Mouse (Mus musculus) granulocyte monocyte progenitor cell, adult 5-6 weeks (primary cell): ENCODE measurements at regions not wholly inside any gene's neighbourhood (a gene's known extent, or its start where the extent isn't known, plus 50 kb on each side); places are given as distances from the start of the nearest gene placed in this dataset.

Experiments used
- ATAC-seq: replicated peaks from 2 replicates; pipeline ENCODE4 v1.8.0; 2016; ENCODE audit warnings: mild to moderate bottlenecking, moderate TSS enrichment, inconsistent platforms; ENCODE audit not compliant: poor library complexity, severe bottlenecking

DNA sequence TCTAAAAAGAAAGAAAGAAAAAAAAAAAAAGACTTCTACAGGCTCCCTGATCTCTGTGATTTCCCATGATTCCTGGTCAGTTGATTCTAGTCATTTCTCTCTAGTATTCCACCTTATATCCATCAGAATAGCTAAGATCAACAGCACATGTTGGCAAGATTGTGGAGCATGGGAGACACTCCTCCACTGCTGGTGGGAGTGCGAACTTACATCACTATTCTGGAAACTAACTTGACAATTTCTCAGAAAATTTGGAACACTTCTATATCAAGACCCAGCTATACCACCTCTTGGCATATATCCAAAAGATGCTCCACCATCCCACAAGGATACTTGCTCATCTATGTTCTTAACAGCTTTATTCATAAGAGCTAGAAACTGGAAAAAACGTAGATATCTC is 3266.0 kb upstream of the Lrrc6 start:
- no peak for ATAC-seq

DNA sequence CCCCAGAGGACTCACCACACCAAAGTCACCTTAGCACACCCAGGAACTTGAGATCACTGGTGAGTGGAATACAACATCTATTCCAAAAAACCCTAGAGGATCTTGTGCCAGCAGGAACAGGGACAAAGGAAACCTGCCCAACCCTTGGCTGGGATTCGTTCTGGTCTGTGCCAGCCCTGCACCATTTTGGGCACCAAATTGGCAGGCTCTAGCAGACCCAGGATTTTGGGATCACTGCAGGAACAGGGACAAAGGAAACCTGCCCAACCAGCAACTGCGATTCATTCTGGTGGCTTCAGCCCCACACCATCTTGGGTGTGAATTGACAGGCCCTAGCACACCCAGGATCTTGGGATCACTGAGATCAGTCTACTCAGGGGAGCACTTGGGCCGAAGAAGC is 3251.9 kb upstream of the Lrrc6 start:
- no peak for ATAC-seq

DNA sequence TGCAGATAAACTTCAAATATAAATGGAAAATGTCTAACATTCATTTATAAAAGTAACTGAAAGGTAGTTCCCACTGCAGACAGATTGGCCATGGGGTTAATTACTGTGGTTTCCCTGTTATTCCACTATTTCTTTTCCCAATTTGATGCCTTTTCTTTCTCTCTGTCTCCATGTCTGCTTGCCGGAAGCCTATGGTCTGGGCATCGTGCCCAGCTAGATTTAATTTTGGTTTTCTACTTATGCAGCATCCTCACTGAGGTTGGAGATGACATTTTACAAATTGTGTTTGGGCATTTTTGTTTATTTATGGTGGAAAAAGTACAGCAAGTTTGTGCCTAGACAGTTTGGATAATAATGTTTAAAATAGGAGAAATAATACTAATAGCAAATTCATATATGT is 3214.0 kb upstream of the Lrrc6 start:
- no peak for ATAC-seq

DNA sequence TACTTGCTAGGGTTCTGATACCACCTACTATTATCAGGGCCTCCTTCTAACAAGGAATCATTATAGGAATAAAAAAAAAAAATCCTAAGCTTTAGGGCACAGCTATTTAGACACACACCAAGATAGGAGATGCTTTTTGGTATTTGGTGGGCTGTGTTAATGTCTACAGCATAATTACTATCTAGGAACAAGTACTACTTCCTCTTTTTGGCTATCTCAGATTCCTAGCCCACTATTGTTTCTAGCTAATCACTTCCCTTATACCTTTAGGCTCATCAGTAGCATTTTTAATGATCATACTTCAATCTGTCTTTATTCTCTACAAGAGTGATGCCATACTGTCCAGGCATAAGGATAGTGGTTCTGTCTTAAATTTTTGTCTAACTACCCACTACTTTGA is 3213.2 kb upstream of the Lrrc6 start:
- peak; percentile 68 for ATAC-seq

DNA sequence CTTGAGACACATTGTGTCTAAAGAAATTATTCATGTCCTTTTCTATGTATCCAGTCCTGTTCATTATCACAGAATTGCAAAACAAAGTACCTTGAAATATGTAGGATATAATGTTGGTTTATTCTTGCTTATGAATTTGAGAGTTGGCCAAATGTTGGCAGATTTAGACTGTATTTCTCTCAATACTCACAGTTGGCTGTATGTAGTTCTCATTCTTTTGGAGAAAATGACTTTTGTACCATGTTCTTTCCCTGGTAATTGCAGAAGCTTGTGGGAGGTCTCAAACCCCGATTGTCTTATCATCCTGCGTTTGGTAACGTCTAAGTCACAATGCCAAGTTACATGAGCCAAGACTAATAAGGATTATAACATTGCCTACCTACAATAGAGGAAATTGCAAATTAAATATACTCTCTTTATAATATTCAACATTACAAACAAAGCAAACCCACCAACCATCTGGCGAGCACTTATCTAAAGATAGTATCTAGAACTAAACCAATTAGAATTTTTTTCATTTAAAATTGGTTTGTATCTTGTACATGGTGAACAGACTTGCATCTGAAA is 3195.0 kb upstream of the Lrrc6 start:
- no peak for ATAC-seq

DNA sequence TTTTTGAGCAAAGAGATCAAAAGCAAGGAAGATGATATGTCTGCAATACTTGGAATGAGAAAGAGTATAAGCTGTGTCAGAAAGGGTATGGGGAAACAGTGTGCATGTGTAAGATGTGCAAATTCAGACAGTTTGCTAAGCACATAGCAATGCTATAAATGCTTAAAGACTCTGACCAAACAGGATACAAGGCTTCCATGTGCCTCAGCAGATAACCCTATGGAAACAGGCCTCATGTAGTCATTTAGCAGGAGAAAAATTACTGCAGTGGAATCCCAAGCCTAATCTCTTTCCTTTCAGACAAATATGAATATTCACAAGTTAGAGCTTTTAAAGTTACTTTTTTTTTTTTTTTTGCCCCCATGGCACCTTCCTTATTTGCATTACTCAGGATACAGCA is 3189.8 kb upstream of the Lrrc6 start:
- no peak for ATAC-seq
